ENCODE assay signal across 13 mouse cellular contexts in the genomic region with DNA sequence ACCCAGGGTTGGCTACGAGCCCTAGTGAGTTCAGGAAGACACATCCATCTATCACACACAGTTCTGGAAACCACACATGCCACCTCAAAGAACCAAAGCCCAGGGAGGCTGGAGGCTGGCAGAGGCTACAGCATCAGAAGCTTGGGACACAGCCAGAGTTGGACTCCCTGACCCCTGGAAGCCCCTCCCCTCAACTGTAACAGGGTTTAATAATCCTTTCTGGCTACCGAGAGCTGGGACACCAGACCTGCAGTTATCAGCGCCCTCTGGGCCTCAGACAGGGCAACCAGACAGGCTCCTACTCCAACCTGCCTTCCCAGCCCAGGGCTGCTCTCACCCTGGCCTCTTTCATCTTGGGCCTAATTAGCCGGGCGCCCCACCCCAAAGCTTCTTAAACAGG. TPM values are rescaled to one million over a fixed set of nuclear protein-coding genes. Genes with fewer than 3 reads are reported as not detected.
DNase-seq lines count a peak whose midpoint lies in the region; ATAC-seq lines count a peak whose summit lies in the region.
"Had no signal": no experiment of that assay in that cellular context is flagged by ENCODE, and none has a peak within 500 bp of the region (broad histone marks: within the 10 kb centered on the region; RNA-seq: fewer than 3 reads in every experiment).

No protein-coding gene starts in this region.

- no peaks in the 10 kb centered on the region for H3K9me3 ChIP-seq in midbrain, embryonic 15.5 days
- H3K9me3 ChIP-seq in midbrain, embryonic 16.5 days (replicated peaks; ENCODE audit: control insufficient read depth, low read length, poor library complexity, severe bottlenecking) = no peaks in the 10 kb centered on the region
- H3K9me3 ChIP-seq in kidney, embryonic 16.5 days (ENCODE audit: low read length) = no peaks in the 10 kb centered on the region
- no peaks in the 10 kb centered on the region for H3K9me3 ChIP-seq in neural tube, embryonic 12.5 days
- H3K9me3 ChIP-seq: hindbrain, embryonic 13.5 days; midbrain, embryonic 12.5 days had no signal

- peak overlapping the region; percentile 83; the same call in 1 of the 2 replicates for H3K4me2 ChIP-seq in midbrain, embryonic 15.5 days
- H3K4me2 ChIP-seq in midbrain, embryonic 16.5 days (ENCODE audit: low read length) = no peak overlapping the region
- peak overlapping the region; percentile 97; the same call in 1 of the 2 replicates for H3K4me2 ChIP-seq in kidney, embryonic 16.5 days (replicated peaks; ENCODE audit: low read depth, low read length)
- no peak overlapping the region; the same call in 1 of the 2 replicates for H3K4me2 ChIP-seq in neural tube, embryonic 12.5 days (replicated peaks)

- ATAC-seq in midbrain, embryonic 15.5 days (replicated peaks) = no peak
- ATAC-seq in midbrain, embryonic 16.5 days = no peak
- no peak for ATAC-seq in kidney, embryonic 16.5 days (ENCODE audit: low FRiP score, low TSS enrichment)
- ATAC-seq in neural tube, embryonic 12.5 days (ENCODE audit: low FRiP score, low read depth) = no peak
- ATAC-seq: forebrain, embryonic 16.5 days had no signal

- DNase-seq in adrenal gland, adult (ENCODE audit: inconsistent age in 2 of 2, low spot score in 1 of 2) = peak; percentile 21 to 39
- no peak for DNase-seq in adrenal gland, adult 8-10 months
- DNase-seq in right cerebral cortex, postnatal 36 days (ENCODE audit: low spot score in 2 of 2) = no peak
- DNase-seq in layer of hippocampus, postnatal 14 days (ENCODE audit: low spot score in 2 of 2) = no peak
- DNase-seq: left cerebral cortex, postnatal 4 days; right cerebral cortex, postnatal 25 days had no signal

- no peak overlapping the region for H3K4me3 ChIP-seq in midbrain, embryonic 15.5 days
- H3K4me3 ChIP-seq in midbrain, embryonic 16.5 days (ENCODE audit: low read depth, low read length) = no peak overlapping the region
- H3K4me3 ChIP-seq in kidney, embryonic 16.5 days (ENCODE audit: low read length) = no peak overlapping the region
- H3K4me3 ChIP-seq in neural tube, embryonic 12.5 days = no peak overlapping the region

- peaks cover 42% of the 10 kb centered on the region for H3K27me3 ChIP-seq in midbrain, embryonic 15.5 days (replicated peaks)
- peaks cover 16% of the 10 kb centered on the region for H3K27me3 ChIP-seq in midbrain, embryonic 16.5 days (ENCODE audit: control insufficient read depth, insufficient read depth, low read depth, low read length)
- H3K27me3 ChIP-seq in kidney, embryonic 16.5 days (ENCODE audit: insufficient read depth, low read length) = peaks cover 12% of the 10 kb centered on the region
- peaks cover 63% of the 10 kb centered on the region for H3K27me3 ChIP-seq in neural tube, embryonic 12.5 days (replicated peaks)

- H3K9ac ChIP-seq in midbrain, embryonic 15.5 days = no peak overlapping the region
- H3K9ac ChIP-seq in midbrain, embryonic 16.5 days (ENCODE audit: low read depth, low read length) = no peak overlapping the region; the same call in 1 of the 2 replicates
- peak overlapping the region; percentile 17; the same call in 1 of the 2 replicates for H3K9ac ChIP-seq in kidney, embryonic 16.5 days (replicated peaks; ENCODE audit: low read length)
- H3K9ac ChIP-seq in neural tube, embryonic 12.5 days = 0 out of 2 replicates have a peak overlapping the region, but pooled peaks have one; percentile 76

- no peak overlapping the region for H3K27ac ChIP-seq in midbrain, embryonic 15.5 days
- H3K27ac ChIP-seq in midbrain, embryonic 16.5 days (ENCODE audit: low read length) = no peak overlapping the region
- H3K27ac ChIP-seq in kidney, embryonic 16.5 days (ENCODE audit: low read length) = peak overlapping the region; percentile 52
- H3K27ac ChIP-seq in neural tube, embryonic 12.5 days = no peak overlapping the region
- H3K27ac ChIP-seq: midbrain, embryonic 12.5 days had no signal

- WGBS in midbrain, embryonic 15.5 days = 59% methylated on average over 5 of the region's 5 CpGs
- WGBS in midbrain, embryonic 16.5 days = 50% methylated on average over 5 of the region's 5 CpGs
- 57% methylated on average over 5 of the region's 5 CpGs for WGBS in kidney, embryonic 16.5 days
- 40% methylated on average over 5 of the region's 5 CpGs for WGBS in neural tube, embryonic 12.5 days

- peaks cover 21% of the 10 kb centered on the region for H3K4me1 ChIP-seq in midbrain, embryonic 15.5 days
- H3K4me1 ChIP-seq in midbrain, embryonic 16.5 days (ENCODE audit: control insufficient read depth, insufficient read depth, low read length) = peaks cover 13% of the 10 kb centered on the region
- H3K4me1 ChIP-seq in kidney, embryonic 16.5 days (ENCODE audit: insufficient read depth, low read length) = peaks cover 39% of the 10 kb centered on the region
- peaks cover 17% of the 10 kb centered on the region for H3K4me1 ChIP-seq in neural tube, embryonic 12.5 days

- H3K36me3 ChIP-seq in midbrain, embryonic 15.5 days (replicated peaks) = no peaks in the 10 kb centered on the region
- peaks cover 8% of the 10 kb centered on the region; the same call in 1 of the 2 replicates for H3K36me3 ChIP-seq in midbrain, embryonic 16.5 days (ENCODE audit: control insufficient read depth, insufficient read depth, low read length)
- H3K36me3 ChIP-seq in kidney, embryonic 16.5 days (ENCODE audit: insufficient read depth, low read length) = peaks cover 20% of the 10 kb centered on the region; the same call in 1 of the 2 replicates
- no peaks in the 10 kb centered on the region; the same call in 1 of the 2 replicates for H3K36me3 ChIP-seq in neural tube, embryonic 12.5 days
- H3K36me3 ChIP-seq: midbrain, embryonic 12.5 days had no signal

RNA-seq across cellular contexts. Expression of a gene that starts 1.5 kb away (rescaled TPM):
- 10 to 100 TPM; 10.8 to 15.7 (median 13.1) TPM for total RNA-seq in adrenal gland, adult 8-10 months (2022)
- 3.0 and 3.1 TPM in 2 replicates for polyA plus RNA-seq in midbrain, embryonic 15.5 days (2015; fragmentation: Nextera tagmentation; extraction: Ambion mirVana)
- polyA plus RNA-seq in midbrain, embryonic 16.5 days (2015; fragmentation: Nextera tagmentation; extraction: Ambion mirVana) = 1.9 and 2.3 TPM in 2 replicates
- polyA plus RNA-seq in kidney, embryonic 16.5 days (2015; fragmentation: Nextera tagmentation; extraction: Ambion mirVana) = 10.9 and 11.5 TPM in 2 replicates
- polyA plus RNA-seq in neural tube, embryonic 12.5 days (2016; fragmentation: Nextera tagmentation; extraction: Ambion mirVana) = 2.5 and 2.8 TPM in 2 replicates
- total RNA-seq in layer of hippocampus, postnatal 14 days (2021) = 1 to 10 TPM; 7.1 to 8.8 TPM

RNA-seq across cellular contexts. Expression of a gene that starts 5.9 kb away (rescaled TPM):
- total RNA-seq in adrenal gland, adult 8-10 months (2022) = not detected
- 0.10 and 0.13 TPM in 2 replicates for polyA plus RNA-seq in midbrain, embryonic 15.5 days (2015; fragmentation: Nextera tagmentation; extraction: Ambion mirVana)
- polyA plus RNA-seq in midbrain, embryonic 16.5 days (2015; fragmentation: Nextera tagmentation; extraction: Ambion mirVana) = 0.11 TPM in 1 of 2 replicates, not detected in the other
- polyA plus RNA-seq in kidney, embryonic 16.5 days (2015; fragmentation: Nextera tagmentation; extraction: Ambion mirVana) = 17.2 and 18.9 TPM in 2 replicates
- 0.29 and 0.32 TPM in 2 replicates for polyA plus RNA-seq in neural tube, embryonic 12.5 days (2016; fragmentation: Nextera tagmentation; extraction: Ambion mirVana)
- total RNA-seq in layer of hippocampus, postnatal 14 days (2021) = not detected
- total RNA-seq: left cerebral cortex, postnatal 4 days had no signal
- polyA plus RNA-seq: hindbrain, embryonic 13.5 days had no signal

RNA-seq across cellular contexts. Expression of a gene that starts 35.4 kb away (rescaled TPM):
- total RNA-seq in adrenal gland, adult 8-10 months (2022) = 100 to 1,000 TPM; 123 to 156 (median 130) TPM
- 56.2 and 57.7 TPM in 2 replicates for polyA plus RNA-seq in midbrain, embryonic 15.5 days (2015; fragmentation: Nextera tagmentation; extraction: Ambion mirVana)
- polyA plus RNA-seq in midbrain, embryonic 16.5 days (2015; fragmentation: Nextera tagmentation; extraction: Ambion mirVana) = 55.5 and 58.4 TPM in 2 replicates
- polyA plus RNA-seq in kidney, embryonic 16.5 days (2015; fragmentation: Nextera tagmentation; extraction: Ambion mirVana) = 133 and 146 TPM in 2 replicates
- 140 and 148 TPM in 2 replicates for polyA plus RNA-seq in neural tube, embryonic 12.5 days (2016; fragmentation: Nextera tagmentation; extraction: Ambion mirVana)
- 10 to 100 TPM; 84.4 to 90.5 TPM for total RNA-seq in layer of hippocampus, postnatal 14 days (2021)

RNA-seq across cellular contexts. Expression of a gene that starts 43.7 kb away (rescaled TPM):
- 10 to 100 TPM; 71.6 to 90.4 (median 76.6) TPM for total RNA-seq in adrenal gland, adult 8-10 months (2022)
- polyA plus RNA-seq in midbrain, embryonic 15.5 days (2015; fragmentation: Nextera tagmentation; extraction: Ambion mirVana) = 82.3 and 84.7 TPM in 2 replicates
- 82.0 and 83.1 TPM in 2 replicates for polyA plus RNA-seq in midbrain, embryonic 16.5 days (2015; fragmentation: Nextera tagmentation; extraction: Ambion mirVana)
- polyA plus RNA-seq in kidney, embryonic 16.5 days (2015; fragmentation: Nextera tagmentation; extraction: Ambion mirVana) = 56.1 and 57.4 TPM in 2 replicates
- polyA plus RNA-seq in neural tube, embryonic 12.5 days (2016; fragmentation: Nextera tagmentation; extraction: Ambion mirVana) = 67.4 and 73.3 TPM in 2 replicates
- 10 to 100 TPM; 83.3 to 83.5 TPM for total RNA-seq in layer of hippocampus, postnatal 14 days (2021)

RNA-seq across cellular contexts. Expression of a gene that starts 56.0 kb away (rescaled TPM):
- total RNA-seq in adrenal gland, adult 8-10 months (2022) = 10 to 100 TPM; 13.4 to 35.0 (median 23.9) TPM
- polyA plus RNA-seq in midbrain, embryonic 15.5 days (2015; fragmentation: Nextera tagmentation; extraction: Ambion mirVana) = 106 and 111 TPM in 2 replicates
- 112 and 116 TPM in 2 replicates for polyA plus RNA-seq in midbrain, embryonic 16.5 days (2015; fragmentation: Nextera tagmentation; extraction: Ambion mirVana)
- 9.9 and 10.6 TPM in 2 replicates for polyA plus RNA-seq in kidney, embryonic 16.5 days (2015; fragmentation: Nextera tagmentation; extraction: Ambion mirVana)
- polyA plus RNA-seq in neural tube, embryonic 12.5 days (2016; fragmentation: Nextera tagmentation; extraction: Ambion mirVana) = 43.1 and 47.1 TPM in 2 replicates
- 10 to 100 TPM; 70.5 to 74.2 TPM for total RNA-seq in layer of hippocampus, postnatal 14 days (2021)

Comparison
In these comparisons a context has a peak if more than half of its experiments do, and no peak if none do; other contexts are left out.
1. DNase-seq: peak in adrenal gland, adult (2 of 2); none in adrenal gland, adult 8-10 months (single experiment), right cerebral cortex, postnatal 36 days (0 of 2) and layer of hippocampus, postnatal 14 days (0 of 2).
2. H3K4me2 ChIP-seq: peak in midbrain, embryonic 15.5 days (single experiment) and kidney, embryonic 16.5 days (single experiment); none in midbrain, embryonic 16.5 days (single experiment) and neural tube, embryonic 12.5 days (single experiment).
3. H3K9ac ChIP-seq: peak in kidney, embryonic 16.5 days (single experiment) and neural tube, embryonic 12.5 days (single experiment); none in midbrain, embryonic 15.5 days (single experiment) and midbrain, embryonic 16.5 days (single experiment).
4. RNA of a gene that starts 5.9 kb away (polyA plus RNA-seq): 17.2 to 18.9 TPM in kidney, embryonic 16.5 days; 0.29 to 0.32 TPM in neural tube, embryonic 12.5 days, 0.10 to 0.13 TPM in midbrain, embryonic 15.5 days and 0.11 TPM in midbrain, embryonic 16.5 days; every median in the first group is over 10 times any median in the second.